Mouse (Mus musculus) neutrophil, adult 5-6 weeks (primary cell): ENCODE results near the gene Adamts12. TPM values are rescaled to one million over a fixed set of nuclear protein-coding genes. Genes with fewer than 3 reads are reported as not detected.

Experiments used
- ATAC-seq: fragments of 151-379, 151-347 bp; 2 replicates; pipeline ENCODE4 v1.8.0; 2017; ENCODE audit warnings: mild to moderate bottlenecking, moderate TSS enrichment; ENCODE audit not compliant: insufficient number of reproducible peaks, poor library complexity, low FRiP score, severe bottlenecking; ENCODE audit errors: extremely low read depth
- total RNA-seq: library from RNA; stranded (forward); fragments of 200-1000 nt; gene quantifications from 2 replicates; pipeline ENCODE4 v1.2.3, GENCODE M21; 2017

Gene Adamts12
- not detected in 2 replicates for total RNA-seq

GRCm38 (mm10) chr15:11064558-11065411 is at the start of gene Adamts12:
Adamts12 (plus strand) TSS chr15:11064790.
- ATAC-seq: no peak

GRCm38 (mm10) chr15:11014931-11015330 is 49.7 kb upstream of the Adamts12 start:
- no peak for ATAC-seq

- no peak for ATAC-seq
These were observed 37.6 kb upstream of the Adamts12 start for GRCm38 (mm10) chr15:11026801-11027561.

GRCm38 (mm10) chr15:11030188-11030587 is 34.4 kb upstream of the Adamts12 start:
- ATAC-seq: no peak

GRCm38 (mm10) chr15:11035947-11036474 is 28.6 kb upstream of the Adamts12 start:
- ATAC-seq: no peak

- ATAC-seq: no peak
These were observed 27.8 kb upstream of the Adamts12 start for GRCm38 (mm10) chr15:11036535-11037375.

- no peak for ATAC-seq
These were observed 27.3 kb upstream of the Adamts12 start for GRCm38 (mm10) chr15:11037376-11037695.

- no peak for ATAC-seq
These were observed 26.9 kb upstream of the Adamts12 start, which contains the start of gene Rxfp3 for GRCm38 (mm10) chr15:11037711-11038110. Rxfp3 (minus strand) TSS chr15:11037991.

GRCm38 (mm10) chr15:11038476-11038875 is 26.1 kb upstream of the Adamts12 start:
- ATAC-seq: no peak

GRCm38 (mm10) chr15:11040067-11040466 is 24.5 kb upstream of the Adamts12 start:
- ATAC-seq: no peak

GRCm38 (mm10) chr15:11041229-11041628 is 23.4 kb upstream of the Adamts12 start:
- ATAC-seq: no peak

GRCm38 (mm10) chr15:11042828-11043227 is 21.8 kb upstream of the Adamts12 start:
- ATAC-seq: no peak

- ATAC-seq: no peak
These were observed 10.7 kb upstream of the Adamts12 start for GRCm38 (mm10) chr15:11053678-11054439.

- ATAC-seq: no peak
These were observed 10.0 kb upstream of the Adamts12 start for GRCm38 (mm10) chr15:11054440-11055080.

GRCm38 (mm10) chr15:11062903-11063302 is 1.7 kb upstream of the Adamts12 start:
- no peak for ATAC-seq

- no peak for ATAC-seq
These were observed 431 bp upstream of the Adamts12 start for GRCm38 (mm10) chr15:11064160-11064557.

- ATAC-seq: no peak
These were observed 1.1 kb downstream of the Adamts12 start for GRCm38 (mm10) chr15:11065528-11066171.
